Mouse (Mus musculus) neutrophil, adult 5-6 weeks (primary cell): ENCODE measurements around the gene Sidt1. TPM values are rescaled to one million over a fixed set of nuclear protein-coding genes. Genes with fewer than 3 reads are reported as not detected.
"Not testable (repeated sequence)": the region's sequence is repeated elsewhere in the genome, so short reads cannot be mapped to it uniquely, and the experiment has no call there.

Experiments used
- ATAC-seq: fragments of 151-379, 151-347 bp; 2 replicates; pipeline ENCODE4 v1.8.0; 2017; ENCODE audit warnings: mild to moderate bottlenecking, moderate TSS enrichment; ENCODE audit not compliant: insufficient number of reproducible peaks, poor library complexity, low FRiP score, severe bottlenecking; ENCODE audit errors: extremely low read depth
- total RNA-seq: library from RNA; stranded (forward); fragments of 200-1000 nt; gene quantifications from 2 replicates; pipeline ENCODE4 v1.2.3, GENCODE M21; 2017

Gene Sidt1
- total RNA-seq, 1 experiment from 2014 or later, result 30.5 TPM

DNA sequence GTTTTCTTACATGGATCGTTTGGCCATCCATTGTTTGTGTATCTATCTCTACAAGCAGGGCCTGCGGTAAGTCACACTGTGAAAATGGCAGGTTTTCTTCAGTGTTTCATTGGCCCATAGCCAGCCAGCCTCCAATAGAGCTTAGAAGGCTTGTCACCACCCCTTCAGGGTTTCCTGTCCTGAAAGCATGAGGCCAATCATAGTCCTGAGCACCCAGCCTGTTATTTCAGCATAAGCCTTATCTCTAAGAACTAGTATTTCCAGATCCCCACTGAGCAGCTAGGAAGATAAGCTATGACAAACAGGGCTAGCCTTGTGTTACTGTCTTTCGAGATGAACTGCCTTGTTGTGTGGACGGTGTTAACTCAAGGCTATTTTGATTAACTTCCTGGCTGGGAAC, 19.6 kb downstream of the Sidt1 start:
- no peak for ATAC-seq

DNA sequence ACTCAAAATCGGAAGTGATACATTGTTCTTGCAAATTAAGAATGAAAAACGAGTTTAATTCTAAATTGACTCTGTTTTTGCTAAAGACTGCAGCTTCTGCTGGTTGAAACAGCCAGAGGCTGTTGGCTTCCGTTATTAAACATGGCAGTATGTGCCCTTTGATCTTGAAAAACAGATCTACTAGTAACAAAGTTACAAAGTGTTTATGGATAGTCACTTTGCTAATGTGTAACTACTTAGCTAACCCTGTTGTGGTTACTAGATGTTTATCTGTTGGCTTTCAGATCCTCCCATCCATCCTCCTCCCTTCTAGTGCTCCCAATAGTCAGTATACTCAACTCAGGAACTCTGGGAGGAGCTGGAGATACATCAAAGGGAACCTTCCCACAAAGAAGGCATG, 27.4 kb downstream of the Sidt1 start:
- ATAC-seq, result no peak

DNA sequence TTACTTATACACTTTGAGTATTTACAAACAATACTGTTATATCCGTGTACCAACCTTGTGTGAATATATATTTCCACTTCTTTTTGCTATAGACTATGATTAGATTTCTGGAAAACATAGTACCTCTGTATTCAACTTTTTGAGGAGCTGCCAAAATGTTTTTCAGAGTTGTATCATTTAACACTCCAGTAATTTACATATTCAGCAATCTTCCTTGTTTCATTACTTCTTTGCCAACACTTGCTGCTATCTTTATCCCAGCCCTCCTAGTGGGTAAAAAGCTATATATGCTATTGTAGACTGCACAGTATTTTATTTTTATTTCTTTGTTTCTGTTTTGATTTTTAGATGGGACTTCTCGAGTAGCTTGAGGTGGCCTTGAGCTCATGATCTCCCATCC, 29.2 kb downstream of the Sidt1 start:
- ATAC-seq, result no peak

DNA sequence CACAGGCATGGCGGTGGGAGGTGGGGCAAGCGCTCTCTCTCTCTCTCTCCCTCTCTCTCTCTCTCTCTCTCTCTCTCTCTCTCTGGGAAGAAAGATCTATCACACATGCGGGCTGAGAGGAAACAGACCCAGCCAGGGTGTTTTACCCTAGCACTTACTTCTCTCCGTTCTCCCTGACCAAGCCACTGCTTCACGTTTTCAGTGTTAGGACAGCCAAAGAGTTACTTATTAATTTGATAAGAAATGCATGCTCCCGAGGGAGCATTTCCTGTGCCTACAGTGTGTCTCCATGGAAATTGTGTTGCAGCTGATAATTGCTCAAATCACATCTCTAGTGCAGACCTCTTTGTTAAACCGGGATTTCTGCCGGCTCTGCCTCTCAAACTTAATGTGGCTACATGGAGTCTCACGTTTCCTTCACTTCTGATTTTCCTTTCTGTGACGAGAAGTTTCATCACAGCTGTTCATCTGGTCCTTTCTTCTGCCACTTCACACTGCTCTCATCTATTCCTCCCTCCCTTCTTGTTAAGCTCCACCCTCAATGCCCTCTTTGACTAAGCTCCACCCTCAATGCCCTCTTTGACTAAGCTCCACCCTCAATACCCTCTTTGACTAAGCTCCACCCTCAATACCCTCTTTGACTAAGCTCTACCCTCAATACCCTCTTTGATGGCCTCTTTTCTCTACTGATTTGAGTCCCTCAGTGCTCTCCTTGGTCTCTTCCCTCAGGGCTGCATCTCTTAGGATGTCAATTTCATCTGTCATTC, 30.7 kb downstream of the Sidt1 start:
- no peak for ATAC-seq

DNA sequence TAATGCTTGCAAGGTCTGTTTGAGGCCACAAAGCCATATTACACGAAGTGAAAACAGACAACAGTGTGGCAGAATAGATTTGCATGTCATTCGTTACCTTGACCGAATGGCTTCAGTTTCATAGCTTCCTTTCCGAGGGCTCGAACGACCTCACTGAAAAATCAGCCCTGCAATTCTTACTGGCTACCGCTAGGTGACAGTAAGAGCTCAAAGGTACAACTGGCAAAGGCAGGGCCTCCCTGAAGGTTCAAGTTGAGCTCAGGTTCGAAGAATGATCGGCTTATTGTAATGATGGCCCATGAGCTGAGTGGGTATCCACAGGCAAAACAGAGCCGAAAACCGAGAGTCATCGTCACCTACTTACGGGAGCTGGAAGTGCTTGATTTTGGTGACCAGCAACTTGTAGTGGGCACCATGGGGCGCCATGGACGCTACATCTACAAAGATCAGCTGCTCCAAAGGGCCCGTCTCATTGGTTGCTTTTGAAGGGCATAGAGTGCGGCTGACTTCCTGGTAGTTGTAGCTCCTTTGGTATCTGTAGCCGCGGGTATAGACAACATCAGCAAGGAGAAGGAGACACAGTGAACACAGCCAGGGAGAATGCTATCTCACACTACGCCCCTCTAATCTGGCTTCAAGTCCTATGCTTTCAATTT, 33.4 kb downstream of the Sidt1 start:
- no peak for ATAC-seq

DNA sequence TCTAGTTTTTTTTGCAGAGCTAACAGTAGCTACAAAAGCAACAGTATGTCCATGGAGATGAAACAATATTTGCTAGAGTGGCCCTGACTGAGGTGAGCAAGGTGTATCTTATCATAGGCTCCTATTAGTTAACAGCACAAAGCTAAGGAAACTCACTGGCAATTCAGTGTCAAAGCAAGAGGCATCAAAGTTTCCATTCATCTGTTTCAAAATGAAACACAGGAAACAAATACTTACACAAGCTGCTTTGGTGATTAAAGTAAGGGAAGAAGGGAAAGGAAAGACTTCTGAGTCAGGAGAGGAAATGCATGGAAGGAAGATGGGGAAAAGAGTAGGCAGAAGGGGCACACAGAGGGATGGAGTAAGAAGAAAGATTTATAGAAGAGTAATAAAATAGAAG, 39.0 kb downstream of the Sidt1 start:
- ATAC-seq, result no peak

DNA sequence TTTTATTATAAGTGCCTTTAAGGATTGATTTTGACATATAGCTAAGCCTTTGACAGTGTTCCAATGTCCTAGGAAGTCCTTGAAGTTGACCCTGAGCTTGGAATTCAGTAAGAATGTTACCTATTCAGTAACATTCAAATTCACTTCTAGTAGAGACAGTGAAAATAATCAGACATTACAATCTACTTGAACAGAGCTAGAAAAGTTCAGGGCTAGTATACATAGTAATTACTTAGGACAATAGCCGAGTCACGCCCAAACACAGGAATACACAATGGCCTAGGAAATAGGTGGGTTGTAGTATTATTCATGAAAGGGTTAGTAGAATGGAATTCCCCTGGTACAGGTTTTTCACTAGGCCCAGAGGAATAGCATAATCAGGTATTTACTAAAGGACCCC, 40.3 kb downstream of the Sidt1 start:
- ATAC-seq, result not testable (repeated sequence)

DNA sequence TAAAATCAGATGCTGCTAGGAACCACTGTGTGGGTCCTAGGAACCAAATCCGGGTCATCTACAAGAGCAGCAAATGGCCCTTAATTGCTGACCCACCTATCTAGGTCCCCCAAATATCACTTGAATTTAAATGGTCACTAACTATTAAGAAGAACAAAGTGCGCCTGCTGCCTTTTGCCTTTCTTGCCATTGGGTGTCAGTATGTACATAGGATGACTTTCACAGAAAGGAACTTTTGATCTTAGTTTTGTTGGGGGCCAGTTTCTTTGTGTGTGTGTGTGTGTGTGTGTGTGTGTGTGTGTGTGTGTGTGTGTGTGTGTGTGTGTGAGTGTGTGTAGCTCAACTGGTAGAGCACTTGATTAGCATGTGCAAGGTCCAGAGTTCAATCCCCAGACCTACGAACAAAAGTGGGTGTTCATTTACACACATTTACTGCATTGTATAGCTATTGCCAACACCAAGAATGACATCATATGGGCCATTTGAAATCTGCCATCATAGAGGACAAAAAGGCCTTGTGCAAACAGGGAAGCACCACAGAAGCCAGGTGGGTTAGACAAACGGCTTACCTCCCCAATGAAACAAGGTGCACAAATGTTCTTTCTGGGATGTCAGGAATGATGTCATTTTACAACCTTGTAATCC, 43.9 kb downstream of the Sidt1 start:
- no peak for ATAC-seq

DNA sequence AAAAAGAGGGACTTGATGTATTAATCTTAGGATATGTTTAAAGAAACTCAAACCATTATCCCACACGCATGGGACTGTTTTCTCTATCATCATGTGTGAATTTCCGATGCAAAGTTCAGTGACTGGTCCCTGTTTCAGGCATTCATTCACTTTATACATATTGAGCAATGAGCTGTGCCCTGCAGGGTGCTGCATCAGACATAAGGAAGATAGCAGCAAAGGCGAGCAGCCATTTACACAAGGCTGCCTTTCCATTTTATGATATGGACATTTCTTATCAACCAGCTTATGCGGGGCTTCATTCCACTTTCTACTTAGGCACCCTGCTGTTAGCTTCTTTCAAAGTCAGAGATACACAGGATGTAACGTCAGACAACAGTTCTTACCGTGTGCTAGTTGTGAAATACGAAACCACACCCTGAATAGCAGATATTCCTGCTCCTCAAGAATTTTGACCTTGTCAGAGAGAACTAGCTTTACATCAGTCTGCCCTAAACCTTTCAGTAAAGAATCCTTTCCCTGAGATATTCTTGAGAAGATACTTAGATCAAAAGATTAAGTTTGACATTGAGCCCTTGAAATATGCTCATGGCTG, 45.5 kb downstream of the Sidt1 start:
- ATAC-seq, result no peak

DNA sequence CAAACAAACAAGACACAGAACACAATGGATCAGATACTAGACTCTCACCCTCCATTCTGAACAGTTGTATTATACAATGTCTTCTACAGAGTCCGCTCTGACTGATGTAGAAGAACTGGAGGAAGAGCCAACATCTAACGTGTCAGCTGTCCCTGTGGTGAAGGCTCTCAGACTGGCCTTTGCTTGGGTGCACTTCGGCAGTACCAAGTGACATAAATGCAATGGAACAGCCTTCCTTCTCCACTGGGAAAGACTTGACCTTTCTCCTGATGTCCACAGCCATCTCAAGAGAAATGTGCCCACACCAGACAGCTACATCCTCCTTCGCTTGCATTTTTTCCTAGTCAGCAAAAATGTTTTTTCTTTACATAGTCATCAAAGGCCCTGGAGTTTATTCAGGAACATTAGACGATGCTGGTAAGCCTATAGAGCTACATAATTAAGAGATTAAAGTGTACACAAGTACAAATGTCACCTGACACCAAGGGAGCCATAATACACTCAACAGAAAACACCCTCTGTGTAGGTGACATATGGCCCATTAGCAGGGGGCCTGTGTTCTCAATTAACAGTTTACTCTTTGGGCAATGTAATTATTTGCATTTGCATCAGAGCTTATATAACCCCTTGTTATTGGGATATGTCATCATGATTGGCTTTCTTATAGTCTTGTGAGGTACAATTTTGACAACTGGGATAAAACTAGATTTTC, 50.2 kb downstream of the Sidt1 start:
- ATAC-seq, result no peak

DNA sequence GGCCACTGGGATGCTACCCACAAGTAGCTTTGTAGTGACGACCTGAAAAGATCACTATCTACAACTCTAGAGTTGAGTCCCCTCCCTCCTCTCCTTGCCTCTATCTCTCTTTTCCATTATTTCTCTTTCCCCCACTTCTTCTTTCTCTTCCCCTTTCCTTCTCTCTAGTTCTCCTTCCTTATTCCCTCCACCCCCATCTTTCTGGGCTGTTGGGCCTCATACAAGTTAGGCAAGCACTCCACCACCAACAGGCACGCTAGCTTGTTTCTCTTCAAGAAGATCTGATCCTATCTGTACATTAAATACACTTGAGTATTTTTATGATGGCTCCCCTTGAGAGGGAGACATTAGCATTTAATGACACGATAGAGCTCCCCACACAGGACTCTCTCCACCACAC, 51.0 kb downstream of the Sidt1 start:
- ATAC-seq, result no peak

DNA sequence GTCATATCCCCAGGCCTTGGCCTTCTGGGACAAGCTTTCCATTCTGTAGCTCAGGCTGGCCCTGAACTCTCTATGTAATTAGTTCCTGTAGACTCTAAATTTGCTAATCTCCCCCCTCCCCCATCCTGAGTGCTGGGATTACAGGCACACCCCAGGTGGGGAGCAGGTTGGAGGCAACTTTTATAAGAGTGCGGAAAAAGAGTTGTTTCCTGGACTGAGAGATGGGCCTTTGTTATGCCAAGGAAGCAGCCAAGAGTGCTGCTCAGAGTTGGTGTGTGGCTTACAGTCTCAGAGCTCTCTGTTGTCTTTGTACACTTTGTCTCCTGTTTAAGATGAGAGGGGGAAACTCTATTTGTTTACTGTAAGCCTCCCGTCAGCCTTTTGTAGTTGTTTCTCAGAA, 52.2 kb downstream of the Sidt1 start:
- no peak for ATAC-seq

DNA sequence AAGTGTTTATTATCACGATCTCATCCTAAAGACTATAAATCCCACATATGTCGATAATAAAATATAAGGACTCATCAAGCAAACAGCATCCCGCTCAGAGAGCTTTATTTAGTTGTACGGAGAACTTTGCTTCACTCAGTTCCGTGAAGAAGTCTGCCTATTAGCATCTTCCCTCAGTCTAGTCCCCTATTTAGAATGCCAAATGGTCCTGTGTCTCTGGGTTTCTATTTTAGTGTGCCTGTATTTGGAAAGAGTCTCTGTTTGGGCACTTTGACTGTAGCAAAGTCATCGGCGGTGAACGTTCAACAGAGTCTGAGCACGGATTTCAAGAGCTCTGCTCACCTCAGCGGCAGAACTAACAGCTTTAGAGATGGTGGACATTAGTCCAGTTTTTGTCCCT, 55.8 kb downstream of the Sidt1 start:
- no peak for ATAC-seq

DNA sequence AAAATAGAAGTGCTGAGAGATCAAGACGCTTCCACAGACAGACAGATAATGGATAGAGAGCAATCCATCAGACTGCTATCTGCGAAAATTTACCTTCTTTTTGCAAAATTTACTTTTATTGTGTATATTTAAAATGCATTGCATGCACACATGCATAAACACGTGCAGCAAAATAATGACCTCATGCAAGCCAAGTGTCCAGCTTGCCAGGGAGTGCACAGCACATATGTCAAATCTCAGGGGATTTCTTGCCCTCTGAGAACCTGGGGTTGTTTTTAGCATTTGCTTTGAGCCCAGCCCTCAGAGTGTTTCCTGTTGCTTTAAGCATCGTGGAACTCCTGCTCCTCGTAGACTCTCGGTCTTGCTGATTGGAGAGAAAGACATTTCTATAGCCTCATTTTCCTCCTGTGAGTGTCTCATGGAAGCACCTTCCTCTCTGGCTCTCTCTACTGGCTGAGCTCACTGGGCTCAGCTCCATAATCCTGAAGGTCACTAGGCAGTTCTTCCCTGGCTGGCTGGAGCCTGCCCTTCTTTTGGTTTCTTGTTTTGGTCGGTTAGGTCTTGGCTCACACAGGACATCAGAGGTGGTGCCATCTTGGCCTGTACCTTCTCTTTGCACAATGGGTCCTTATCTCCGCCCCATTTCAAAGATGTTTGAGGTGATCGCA, 61.5 kb downstream of the Sidt1 start:
- ATAC-seq, result no peak

DNA sequence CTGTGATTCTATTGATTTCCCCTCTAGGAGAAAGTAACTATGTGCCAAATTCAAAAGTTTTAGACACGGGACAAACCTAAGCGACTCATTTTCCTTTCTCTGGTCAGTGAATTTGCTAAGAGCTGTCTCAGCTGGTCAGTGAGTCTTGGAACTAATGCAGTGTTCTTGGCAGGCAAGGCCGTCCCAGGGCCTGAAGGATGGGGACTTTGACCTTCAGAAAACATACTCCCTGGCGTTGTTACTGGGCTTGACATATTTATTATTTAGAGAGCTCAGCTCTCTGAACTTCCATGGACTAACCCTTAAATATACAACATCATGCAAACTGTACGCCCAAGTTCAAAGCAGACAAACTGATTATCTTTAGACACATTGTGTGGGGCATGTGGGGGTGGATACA, 62.4 kb downstream of the Sidt1 start:
- ATAC-seq, result no peak

DNA sequence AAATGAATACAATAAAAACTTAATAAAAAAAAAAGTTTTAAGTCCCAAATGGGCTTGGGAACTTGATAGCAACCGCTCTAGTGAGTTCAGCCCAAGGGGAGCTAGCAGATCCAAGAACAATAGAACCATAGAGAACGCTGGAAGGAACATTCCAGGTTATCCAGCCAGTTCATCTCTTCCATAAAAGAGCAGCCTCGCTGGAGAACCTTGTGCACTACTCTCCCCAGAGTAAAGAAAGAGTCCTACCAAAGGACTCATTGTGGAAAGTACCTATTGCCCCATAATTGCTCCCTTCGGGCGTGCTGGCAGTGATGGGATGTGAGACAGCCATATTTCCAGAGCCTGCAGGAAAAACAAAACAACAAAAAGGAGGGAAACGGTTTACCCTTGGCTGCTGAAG, 63.4 kb downstream of the Sidt1 start:
- ATAC-seq, result no peak

DNA sequence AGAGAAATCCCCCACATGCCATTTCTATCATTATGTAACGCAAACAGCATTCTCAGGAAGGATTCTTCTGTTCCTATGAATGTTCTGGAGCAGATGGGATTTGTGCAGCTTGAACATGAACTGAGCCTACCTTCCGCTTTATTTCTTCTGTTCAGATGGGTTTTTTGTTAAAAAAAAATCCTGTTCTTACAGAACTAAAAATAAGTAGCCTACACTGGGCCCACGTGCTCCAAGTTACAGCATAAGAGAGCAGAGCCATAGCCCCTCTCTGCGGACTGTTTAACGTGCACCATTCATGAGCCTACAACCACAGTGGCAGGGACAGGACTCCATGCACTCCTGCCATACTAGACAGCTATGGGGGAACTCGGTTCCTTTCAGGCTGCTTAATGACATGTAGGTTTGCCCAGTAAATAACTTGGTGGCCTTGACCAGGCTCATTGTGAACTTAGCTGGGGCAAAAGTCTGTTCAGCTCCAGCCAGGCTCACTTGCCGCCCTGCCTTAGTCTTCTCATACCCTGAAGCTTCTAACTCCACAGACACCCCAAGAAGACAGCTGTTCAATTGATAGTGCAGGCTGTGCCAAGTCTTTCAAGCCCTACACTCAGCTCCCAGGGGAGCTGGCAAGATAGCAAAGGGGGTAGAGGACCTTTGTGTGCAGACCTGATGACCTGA, 64.3 kb downstream of the Sidt1 start:
- ATAC-seq, result no peak

DNA sequence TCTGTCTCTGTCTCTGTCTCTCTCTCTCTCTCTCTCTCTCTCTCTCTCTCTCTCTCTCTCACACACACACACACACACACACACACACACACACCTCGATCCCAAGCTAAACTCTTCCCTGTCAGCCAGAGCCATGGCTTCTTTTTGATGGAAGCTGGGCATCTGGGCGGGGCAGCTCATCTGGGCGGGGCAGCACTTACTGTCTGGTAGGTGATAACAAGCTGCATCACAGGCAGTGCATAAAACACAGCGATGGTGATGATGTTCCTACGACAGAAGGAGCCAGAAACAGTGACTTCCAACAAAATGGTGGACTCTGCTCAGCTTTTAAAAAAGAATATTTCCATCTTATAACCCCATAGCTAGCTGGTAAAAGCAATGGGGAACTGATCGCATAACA, 67.4 kb downstream of the Sidt1 start:
- ATAC-seq, result no peak
